Mouse (Mus musculus): ENCODE measurements around the gene Gnao1. TPM values are rescaled to one million over a fixed set of nuclear protein-coding genes. Genes with fewer than 3 reads are reported as not detected.

Gene Gnao1
- total RNA-seq, 1 experiment: 1.1 TPM

- Histone ChIP-seq H3K4me3 (ENCODE audit: insufficient read depth in 1 of 2, low read depth in 1 of 2, low read length in 2 of 2, poor library complexity in 1 of 2, severe bottlenecking in 1 of 2) (no peak overlapping the region), H3K9me3 (ENCODE audit: control insufficient read depth, insufficient read depth, low read depth, low read length) (no peaks in the 10 kb centered on the region), H3K4me1 (ENCODE audit: control insufficient read depth in 2 of 2, insufficient read depth in 2 of 2, low read length in 2 of 2, poor library complexity in 1 of 2) (0 out of 4 replicates have a peak, but pooled peaks cover 0 to 3% of the 10 kb centered on the region in 2 experiments), H3K27ac (ENCODE audit: insufficient read depth, low read depth, low read length, poor library complexity, severe bottlenecking) (no peak overlapping the region), H3K36me3 (ENCODE audit: control insufficient read depth, insufficient read depth, low read length, poor library complexity, severe bottlenecking) (peaks cover 8% of the 10 kb centered on the region; the same call in 1 of the 2 replicates), H3K9ac (ENCODE audit: insufficient read depth, low read depth, low read length, poor library complexity, severe bottlenecking) (no peak overlapping the region)
- TF ChIP-seq MAFK (IDR thresholded peaks at IDR 0.05; ENCODE audit: insufficient read depth, low read depth, low read length) (no peak), ZC3H11A (IDR thresholded peaks at IDR 0.05; ENCODE audit: borderline replicate concordance, low read depth, low read length) (no peak), ZNF384 (IDR thresholded peaks at IDR 0.05; ENCODE audit: low read depth, low read length) (no peak), CHD2 (IDR thresholded peaks at IDR 0.05; ENCODE audit: low read depth, low read length) (no peak), HCFC1 (IDR thresholded peaks at IDR 0.05; ENCODE audit: borderline replicate concordance, insufficient read depth, low read length) (no peak)
- in situ Hi-C loops (cut with MboI; ENCODE audit: low sequenced_read_pairs in 2 of 2, unreplicated experiment in 2 of 2): no loop called here
- no peak for DNase-seq (ENCODE audit: low read depth, low spot score)
Measured at GRCm38 (mm10) chr8:93984731-93985130, 175.0 kb downstream of the Gnao1 start.

GRCm38 (mm10) chr8:93989739-93990138, 180.0 kb downstream of the Gnao1 start:
- Histone ChIP-seq H3K9me3 (ENCODE audit: control insufficient read depth, insufficient read depth, low read depth, low read length) (no peaks in the 10 kb centered on the region), H3K4me3 (ENCODE audit: insufficient read depth in 1 of 2, low read depth in 1 of 2, low read length in 2 of 2, poor library complexity in 1 of 2, severe bottlenecking in 1 of 2) (no peak overlapping the region), H3K4me1 (ENCODE audit: control insufficient read depth in 2 of 2, insufficient read depth in 2 of 2, low read length in 2 of 2, poor library complexity in 1 of 2) (no peaks in the 10 kb centered on the region), H3K9ac (ENCODE audit: insufficient read depth, low read depth, low read length, poor library complexity, severe bottlenecking) (no peak overlapping the region), H3K36me3 (ENCODE audit: control insufficient read depth, insufficient read depth, low read length, poor library complexity, severe bottlenecking) (peaks cover 8% of the 10 kb centered on the region; the same call in 1 of the 2 replicates), H3K27ac (ENCODE audit: insufficient read depth, low read depth, low read length, poor library complexity, severe bottlenecking) (no peak overlapping the region)
- in situ Hi-C loops (cut with MboI; ENCODE audit: low sequenced_read_pairs in 2 of 2, unreplicated experiment in 2 of 2): no loop called here
- TF ChIP-seq HCFC1 (IDR thresholded peaks at IDR 0.05; ENCODE audit: borderline replicate concordance, insufficient read depth, low read length) (no peak), ZC3H11A (IDR thresholded peaks at IDR 0.05; ENCODE audit: borderline replicate concordance, low read depth, low read length) (no peak), CHD2 (IDR thresholded peaks at IDR 0.05; ENCODE audit: low read depth, low read length) (no peak), ZNF384 (IDR thresholded peaks at IDR 0.05; ENCODE audit: low read depth, low read length) (no peak)
- no peak for DNase-seq (ENCODE audit: low read depth, low spot score)

GRCm38 (mm10) chr8:93998961-93999360, 189.2 kb downstream of the Gnao1 start:
- Histone ChIP-seq H3K36me3 (ENCODE audit: control insufficient read depth, insufficient read depth, low read length, poor library complexity, severe bottlenecking) (peaks cover 5% of the 10 kb centered on the region), H3K27ac (ENCODE audit: insufficient read depth, low read depth, low read length, poor library complexity, severe bottlenecking) (no peak overlapping the region), H3K9ac (ENCODE audit: insufficient read depth, low read depth, low read length, poor library complexity, severe bottlenecking) (no peak overlapping the region), H3K9me3 (ENCODE audit: control insufficient read depth, insufficient read depth, low read depth, low read length) (no peaks in the 10 kb centered on the region), H3K4me3 (ENCODE audit: insufficient read depth in 1 of 2, low read depth in 1 of 2, low read length in 2 of 2, poor library complexity in 1 of 2, severe bottlenecking in 1 of 2) (no peak overlapping the region), H3K4me1 (ENCODE audit: control insufficient read depth in 2 of 2, insufficient read depth in 2 of 2, low read length in 2 of 2, poor library complexity in 1 of 2) (no peaks in the 10 kb centered on the region)
- in situ Hi-C loops (cut with MboI; ENCODE audit: low sequenced_read_pairs in 2 of 2, unreplicated experiment in 2 of 2): no loop called here
- no peak for TF ChIP-seq CHD2 (IDR thresholded peaks at IDR 0.05; ENCODE audit: low read depth, low read length)
- TF ChIP-seq HCFC1 (IDR thresholded peaks at IDR 0.05; ENCODE audit: borderline replicate concordance, insufficient read depth, low read length): no peak
- no peak for TF ChIP-seq MAFK (IDR thresholded peaks at IDR 0.05; ENCODE audit: insufficient read depth, low read depth, low read length)
- TF ChIP-seq ZC3H11A (IDR thresholded peaks at IDR 0.05; ENCODE audit: borderline replicate concordance, low read depth, low read length): no peak
- TF ChIP-seq ZNF384 (IDR thresholded peaks at IDR 0.05; ENCODE audit: low read depth, low read length): no peak
- no peak for DNase-seq (ENCODE audit: low read depth, low spot score)

- Histone ChIP-seq H3K4me3 (ENCODE audit: insufficient read depth in 1 of 2, low read depth in 1 of 2, low read length in 2 of 2, poor library complexity in 1 of 2, severe bottlenecking in 1 of 2) (no peak overlapping the region), H3K9ac (ENCODE audit: insufficient read depth, low read depth, low read length, poor library complexity, severe bottlenecking) (no peak overlapping the region), H3K27ac (ENCODE audit: insufficient read depth, low read depth, low read length, poor library complexity, severe bottlenecking) (no peak overlapping the region), H3K36me3 (ENCODE audit: control insufficient read depth, insufficient read depth, low read length, poor library complexity, severe bottlenecking) (no peaks in the 10 kb centered on the region; the same call in 1 of the 2 replicates), H3K4me1 (ENCODE audit: control insufficient read depth in 2 of 2, insufficient read depth in 2 of 2, low read length in 2 of 2, poor library complexity in 1 of 2) (peaks cover 0 to 3% of the 10 kb centered on the region in 2 experiments; a peak in 1 of 4 replicates), H3K9me3 (ENCODE audit: control insufficient read depth, insufficient read depth, low read depth, low read length) (no peaks in the 10 kb centered on the region)
- DNase-seq (ENCODE audit: low read depth, low spot score): no peak
- in situ Hi-C loops (cut with MboI; ENCODE audit: low sequenced_read_pairs in 2 of 2, unreplicated experiment in 2 of 2): no loop called here
- no peak for TF ChIP-seq ZC3H11A (IDR thresholded peaks at IDR 0.05; ENCODE audit: borderline replicate concordance, low read depth, low read length)
Measured at GRCm38 (mm10) chr8:94004139-94004538, 194.4 kb downstream of the Gnao1 start.

- Histone ChIP-seq H3K36me3 (ENCODE audit: control insufficient read depth, insufficient read depth, low read length, poor library complexity, severe bottlenecking) (0 out of 2 replicates have a peak, but pooled peaks cover 1% of the 10 kb centered on the region), H3K9ac (ENCODE audit: insufficient read depth, low read depth, low read length, poor library complexity, severe bottlenecking) (no peak overlapping the region), H3K4me1 (ENCODE audit: control insufficient read depth in 2 of 2, insufficient read depth in 2 of 2, low read length in 2 of 2, poor library complexity in 1 of 2) (peaks cover 4 to 13% of the 10 kb centered on the region in 2 experiments; a peak in 3 of 4 replicates), H3K4me3 (ENCODE audit: insufficient read depth in 1 of 2, low read depth in 1 of 2, low read length in 2 of 2, poor library complexity in 1 of 2, severe bottlenecking in 1 of 2) (no peak overlapping the region), H3K27ac (ENCODE audit: insufficient read depth, low read depth, low read length, poor library complexity, severe bottlenecking) (no peak overlapping the region), H3K9me3 (ENCODE audit: control insufficient read depth, insufficient read depth, low read depth, low read length) (no peaks in the 10 kb centered on the region)
- in situ Hi-C loops (cut with MboI; ENCODE audit: low sequenced_read_pairs in 2 of 2, unreplicated experiment in 2 of 2): no loop called here
- DNase-seq (ENCODE audit: low read depth, low spot score): no peak
- TF ChIP-seq ZC3H11A (IDR thresholded peaks at IDR 0.05; ENCODE audit: borderline replicate concordance, low read depth, low read length): no peak
- no peak for TF ChIP-seq MAFK (IDR thresholded peaks at IDR 0.05; ENCODE audit: insufficient read depth, low read depth, low read length)
- TF ChIP-seq CHD2 (IDR thresholded peaks at IDR 0.05; ENCODE audit: low read depth, low read length): no peak
- no peak for TF ChIP-seq HCFC1 (IDR thresholded peaks at IDR 0.05; ENCODE audit: borderline replicate concordance, insufficient read depth, low read length)
- no peak for TF ChIP-seq ZNF384 (IDR thresholded peaks at IDR 0.05; ENCODE audit: low read depth, low read length)
Measured at GRCm38 (mm10) chr8:94009243-94009845, 199.6 kb downstream of the Gnao1 start.

All from ES-E14 (cell line).